Mouse (Mus musculus): ENCODE measurements at regions not wholly inside any gene's neighbourhood (a gene's known extent, or its start where the extent isn't known, plus 50 kb on each side); places are given as distances from the start of the nearest gene placed in this dataset.

GRCm38 (mm10) chr2:72541246-72541645 is 65.3 kb downstream of the Cdca7 start:
- 77% methylated on average over 5 of the region's 5 CpGs for WGBS
- Histone ChIP-seq H3K27ac (ENCODE audit: low read length) (no peak overlapping the region), H3K27me3 (replicated peaks; ENCODE audit: control insufficient read depth, insufficient read depth, low read length) (no peaks in the 10 kb centered on the region), H3K36me3 (ENCODE audit: control insufficient read depth, insufficient read depth) (no peaks in the 10 kb centered on the region), H3K4me1 (replicated peaks; ENCODE audit: control insufficient read depth, insufficient read depth, low read length) (no peaks in the 10 kb centered on the region), H3K9me3 (ENCODE audit: control insufficient read depth, low read length) (no peaks in the 10 kb centered on the region), H3K4me2 (ENCODE audit: low read length) (no peak overlapping the region), H3K9ac (replicated peaks; ENCODE audit: low read depth, low read length) (no peak overlapping the region), H3K4me3 (replicated peaks; ENCODE audit: low read length) (no peak overlapping the region)
- no peak for ATAC-seq

GRCm38 (mm10) chr2:72545453-72545852 is 69.5 kb downstream of the Cdca7 start:
- Histone ChIP-seq H3K27me3 (replicated peaks; ENCODE audit: control insufficient read depth, insufficient read depth, low read length) (no peaks in the 10 kb centered on the region), H3K9me3 (ENCODE audit: control insufficient read depth, low read length) (no peaks in the 10 kb centered on the region), H3K36me3 (ENCODE audit: control insufficient read depth, insufficient read depth) (no peaks in the 10 kb centered on the region), H3K4me2 (ENCODE audit: low read length) (no peak overlapping the region), H3K4me3 (replicated peaks; ENCODE audit: low read length) (no peak overlapping the region), H3K27ac (ENCODE audit: low read length) (no peak overlapping the region), H3K9ac (replicated peaks; ENCODE audit: low read depth, low read length) (no peak overlapping the region), H3K4me1 (replicated peaks; ENCODE audit: control insufficient read depth, insufficient read depth, low read length) (no peaks in the 10 kb centered on the region)
- no peak for ATAC-seq
- WGBS: 100% methylated on average over 1 of the region's 1 CpGs

- WGBS: 85% methylated on average over 5 of the region's 5 CpGs
- no peaks in the 10 kb centered on the region for H3K4me1 ChIP-seq (replicated peaks; ENCODE audit: control insufficient read depth, insufficient read depth, low read length)
These were observed 70.5 kb downstream of the Cdca7 start for GRCm38 (mm10) chr2:72546476-72546875.

GRCm38 (mm10) chr2:72546963-72547362 is 71.0 kb downstream of the Cdca7 start:
- no peaks in the 10 kb centered on the region for H3K9me3 ChIP-seq (ENCODE audit: control insufficient read depth, low read length)
- WGBS: 74% methylated on average over 4 of the region's 4 CpGs
- no peaks in the 10 kb centered on the region for H3K27me3 ChIP-seq (replicated peaks; ENCODE audit: control insufficient read depth, insufficient read depth, low read length)
- H3K36me3 ChIP-seq (ENCODE audit: control insufficient read depth, insufficient read depth): no peaks in the 10 kb centered on the region
- H3K4me3 ChIP-seq (replicated peaks; ENCODE audit: low read length): no peak overlapping the region
- no peaks in the 10 kb centered on the region for H3K4me1 ChIP-seq (replicated peaks; ENCODE audit: control insufficient read depth, insufficient read depth, low read length)
- ATAC-seq: no peak
- H3K9ac ChIP-seq (replicated peaks; ENCODE audit: low read depth, low read length): no peak overlapping the region
- H3K4me2 ChIP-seq (ENCODE audit: low read length): no peak overlapping the region
- no peak overlapping the region for H3K27ac ChIP-seq (ENCODE audit: low read length)

More at GRCm38 (mm10) chr2:72546476-72546875, 70.5 kb downstream of the Cdca7 start:
- H3K4me3 ChIP-seq (replicated peaks; ENCODE audit: low read length): no peak overlapping the region
- no peak for ATAC-seq
- H3K9ac ChIP-seq (replicated peaks; ENCODE audit: low read depth, low read length): no peak overlapping the region
- H3K27me3 ChIP-seq (replicated peaks; ENCODE audit: control insufficient read depth, insufficient read depth, low read length): no peaks in the 10 kb centered on the region
- no peaks in the 10 kb centered on the region for H3K9me3 ChIP-seq (ENCODE audit: control insufficient read depth, low read length)
- no peaks in the 10 kb centered on the region for H3K36me3 ChIP-seq (ENCODE audit: control insufficient read depth, insufficient read depth)
- no peak overlapping the region for H3K4me2 ChIP-seq (ENCODE audit: low read length)
- no peak overlapping the region for H3K27ac ChIP-seq (ENCODE audit: low read length)

- Histone ChIP-seq H3K36me3 (ENCODE audit: control insufficient read depth, insufficient read depth) (no peaks in the 10 kb centered on the region), H3K4me3 (replicated peaks; ENCODE audit: low read length) (no peak overlapping the region), H3K27me3 (replicated peaks; ENCODE audit: control insufficient read depth, insufficient read depth, low read length) (no peaks in the 10 kb centered on the region), H3K9me3 (ENCODE audit: control insufficient read depth, low read length) (no peaks in the 10 kb centered on the region), H3K4me1 (replicated peaks; ENCODE audit: control insufficient read depth, insufficient read depth, low read length) (peaks cover 16% of the 10 kb centered on the region), H3K9ac (replicated peaks; ENCODE audit: low read depth, low read length) (no peak overlapping the region), H3K4me2 (ENCODE audit: low read length) (no peak overlapping the region), H3K27ac (ENCODE audit: low read length) (no peak overlapping the region)
- 97% methylated on average over 4 of the region's 4 CpGs for WGBS
- no peak for ATAC-seq
These were observed 75.3 kb downstream of the Cdca7 start for GRCm38 (mm10) chr2:72551268-72551667.

- ATAC-seq: no peak
- no peaks in the 10 kb centered on the region for H3K27me3 ChIP-seq (replicated peaks; ENCODE audit: control insufficient read depth, insufficient read depth, low read length)
- H3K4me2 ChIP-seq (ENCODE audit: low read length): no peak overlapping the region
- no peaks in the 10 kb centered on the region for H3K9me3 ChIP-seq (ENCODE audit: control insufficient read depth, low read length)
- H3K4me1 ChIP-seq (replicated peaks; ENCODE audit: control insufficient read depth, insufficient read depth, low read length): peaks cover 24% of the 10 kb centered on the region
- H3K27ac ChIP-seq (ENCODE audit: low read length): no peak overlapping the region
- no peaks in the 10 kb centered on the region for H3K36me3 ChIP-seq (ENCODE audit: control insufficient read depth, insufficient read depth)
- H3K9ac ChIP-seq (replicated peaks; ENCODE audit: low read depth, low read length): no peak overlapping the region
- WGBS: 69% methylated on average over 5 of the region's 5 CpGs
- no peak overlapping the region for H3K4me3 ChIP-seq (replicated peaks; ENCODE audit: low read length)
These were observed 78.6 kb downstream of the Cdca7 start for GRCm38 (mm10) chr2:72554603-72555002.

GRCm38 (mm10) chr2:72555116-72555515 is 79.2 kb downstream of the Cdca7 start:
- Histone ChIP-seq H3K36me3 (ENCODE audit: control insufficient read depth, insufficient read depth) (no peaks in the 10 kb centered on the region), H3K27me3 (replicated peaks; ENCODE audit: control insufficient read depth, insufficient read depth, low read length) (no peaks in the 10 kb centered on the region), H3K4me3 (replicated peaks; ENCODE audit: low read length) (no peak overlapping the region), H3K9ac (replicated peaks; ENCODE audit: low read depth, low read length) (no peak overlapping the region), H3K9me3 (ENCODE audit: control insufficient read depth, low read length) (no peaks in the 10 kb centered on the region), H3K27ac (ENCODE audit: low read length) (no peak overlapping the region), H3K4me2 (ENCODE audit: low read length) (no peak overlapping the region), H3K4me1 (replicated peaks; ENCODE audit: control insufficient read depth, insufficient read depth, low read length) (peaks cover 26% of the 10 kb centered on the region)
- 78% methylated on average over 4 of the region's 4 CpGs for WGBS
- 0 out of 2 replicates have a peak, but pooled peaks have one; percentile 15 for ATAC-seq

GRCm38 (mm10) chr2:72555556-72555955 is 79.6 kb downstream of the Cdca7 start:
- Histone ChIP-seq H3K27ac (ENCODE audit: low read length) (no peak overlapping the region), H3K9me3 (ENCODE audit: control insufficient read depth, low read length) (no peaks in the 10 kb centered on the region), H3K4me1 (replicated peaks; ENCODE audit: control insufficient read depth, insufficient read depth, low read length) (peaks cover 26% of the 10 kb centered on the region), H3K4me3 (replicated peaks; ENCODE audit: low read length) (no peak overlapping the region), H3K36me3 (ENCODE audit: control insufficient read depth, insufficient read depth) (no peaks in the 10 kb centered on the region), H3K27me3 (replicated peaks; ENCODE audit: control insufficient read depth, insufficient read depth, low read length) (no peaks in the 10 kb centered on the region), H3K9ac (replicated peaks; ENCODE audit: low read depth, low read length) (no peak overlapping the region), H3K4me2 (ENCODE audit: low read length) (no peak overlapping the region)
- WGBS: 7% methylated on average over 6 of the region's 6 CpGs
- ATAC-seq: peak; percentile 45; the same call in 1 of the 2 replicates

- Histone ChIP-seq H3K9me3 (ENCODE audit: control insufficient read depth, low read length) (no peaks in the 10 kb centered on the region), H3K4me1 (replicated peaks; ENCODE audit: control insufficient read depth, insufficient read depth, low read length) (peaks cover 31% of the 10 kb centered on the region), H3K9ac (replicated peaks; ENCODE audit: low read depth, low read length) (no peak overlapping the region), H3K4me3 (replicated peaks; ENCODE audit: low read length) (no peak overlapping the region), H3K27ac (ENCODE audit: low read length) (no peak overlapping the region), H3K27me3 (replicated peaks; ENCODE audit: control insufficient read depth, insufficient read depth, low read length) (no peaks in the 10 kb centered on the region), H3K4me2 (ENCODE audit: low read length) (no peak overlapping the region), H3K36me3 (ENCODE audit: control insufficient read depth, insufficient read depth) (no peaks in the 10 kb centered on the region)
- 4% methylated on average over 8 of the region's 8 CpGs for WGBS
- ATAC-seq: peak; percentile 51
These were observed 80.3 kb downstream of the Cdca7 start for GRCm38 (mm10) chr2:72556064-72556821.
